In genomic region chr7:115454988-115455387, GRCm38 (mm10) we compare ENCODE assay signal across 17 mouse cellular contexts.
"Had no signal": no experiment of that assay in that cellular context is flagged by ENCODE, and none has a peak within 500 bp of the region (broad histone marks: within the 10 kb centered on the region; RNA-seq: fewer than 3 reads in every experiment).

No protein-coding gene starts in this region.

- H3K9me3 ChIP-seq: liver, embryonic 15.5 days; midbrain, embryonic 10.5 days; midbrain, embryonic 12.5 days; neural tube, embryonic 13.5 days; neural tube, embryonic 15.5 days; stomach, embryonic 15.5 days had no signal

- ATAC-seq: midbrain, embryonic 16.5 days had no signal

- H3K27ac ChIP-seq: liver, embryonic 15.5 days; midbrain, embryonic 12.5 days; neural tube, embryonic 13.5 days; neural tube, embryonic 15.5 days; stomach, embryonic 15.5 days had no signal

- H3K9ac ChIP-seq: liver, embryonic 15.5 days; lung, embryonic 14.5 days; midbrain, embryonic 12.5 days; neural tube, embryonic 13.5 days; neural tube, embryonic 15.5 days; stomach, embryonic 15.5 days had no signal

- H3K27me3 ChIP-seq: liver, embryonic 15.5 days; stomach, embryonic 15.5 days had no signal

- H3K4me2 ChIP-seq: liver, embryonic 15.5 days; lung, embryonic 14.5 days; midbrain, embryonic 12.5 days; neural tube, embryonic 13.5 days; neural tube, embryonic 15.5 days; stomach, embryonic 15.5 days had no signal

- DNase-seq: lung, adult 18-20 months; lung, embryonic 14.5 days; lung, postnatal 10 days; lung, postnatal 4 days; midbrain, embryonic 14.5 days; right cerebral cortex, postnatal 14 days; thymus, adult 18-20 months; thymus, postnatal 14 days; thymus, postnatal 36 days had no signal

- H3K36me3 ChIP-seq: liver, embryonic 15.5 days; midbrain, embryonic 10.5 days; midbrain, embryonic 12.5 days; neural tube, embryonic 13.5 days; neural tube, embryonic 15.5 days; stomach, embryonic 15.5 days had no signal

- H3K4me3 ChIP-seq: liver, embryonic 15.5 days; midbrain, embryonic 10.5 days; midbrain, embryonic 12.5 days; myocyte; neural tube, embryonic 13.5 days; neural tube, embryonic 15.5 days; stomach, embryonic 15.5 days had no signal

- H3K4me1 ChIP-seq: liver, embryonic 15.5 days had no signal
